Mouse (Mus musculus): ENCODE results near the gene Nlrp1a.

DNA sequence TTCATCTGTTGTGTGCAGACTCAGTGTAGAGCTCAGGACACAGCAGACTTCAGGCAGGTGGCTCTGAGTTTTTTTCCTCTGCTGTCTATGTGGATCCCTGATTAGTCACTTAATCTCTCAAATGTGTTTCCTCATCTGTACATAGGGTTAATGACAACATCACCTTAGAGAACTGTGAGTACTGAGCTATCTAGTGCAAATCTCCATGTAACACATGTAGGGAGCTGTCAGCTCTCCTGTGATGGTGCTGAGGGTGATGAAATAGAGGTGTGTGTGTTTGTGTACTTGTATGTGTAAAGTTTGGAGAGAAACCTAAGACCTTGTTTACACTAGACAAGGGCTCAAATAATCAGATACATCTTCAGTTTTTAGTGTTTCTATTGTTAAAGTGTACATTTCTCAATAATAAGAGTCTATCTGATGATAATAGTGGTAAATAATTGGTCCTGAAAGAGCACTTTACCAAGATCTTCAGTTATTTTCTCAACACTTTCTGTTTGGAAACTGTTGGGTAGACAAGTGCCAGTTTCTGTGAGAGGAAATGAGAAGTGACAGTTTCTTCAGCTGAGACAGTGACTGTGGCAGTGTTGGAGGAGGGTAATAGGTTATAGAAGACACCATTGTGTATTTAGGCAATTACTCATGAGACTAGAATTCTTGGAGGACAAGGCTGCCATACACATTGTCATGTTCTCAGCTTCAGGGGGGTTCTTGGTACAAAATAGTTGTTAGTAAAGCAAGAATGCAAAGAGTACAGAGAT, 38.1 kb downstream of the Nlrp1a start:
- TF ChIP-seq GATA1 (IDR thresholded peaks at IDR 0.05; ENCODE audit: borderline replicate concordance, low read length) (no peak), FLI1 (IDR thresholded peaks at IDR 0.05; ENCODE audit: low read length) (no peak)
